In the genomic region with DNA sequence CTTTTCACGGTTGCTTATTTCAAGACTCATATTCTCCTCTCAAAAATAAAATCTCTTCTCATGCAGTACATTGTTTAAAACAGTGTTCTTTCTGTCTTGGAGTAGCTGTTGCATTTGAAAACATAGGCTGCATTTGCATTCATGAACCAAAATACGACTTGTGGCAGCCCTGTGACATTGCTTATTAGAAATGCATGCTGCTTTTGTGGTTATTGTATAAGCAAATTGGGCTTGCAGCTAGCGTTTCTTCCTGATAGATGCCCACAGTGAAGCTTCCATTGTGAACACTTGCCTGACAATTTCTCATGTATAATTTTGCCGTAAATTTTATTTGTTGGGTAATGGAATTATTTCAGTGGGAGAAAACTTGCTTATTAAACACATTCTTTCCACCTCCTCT, we compare ENCODE assay signal across 1 mouse cellular context.
TF ChIP-seq lines count a peak whose summit lies in the region.

No protein-coding gene starts in this region.

TF ChIP-seq in CH12.LX, 34 proteins besides CTCF, POLR2A, EP300 and RAD21 (continued from another document):
- TF ChIP-seq ELF1 (IDR thresholded peaks at IDR 0.05; ENCODE audit: low read depth, low read length) (no peak), MAFK (IDR thresholded peaks at IDR 0.05; ENCODE audit: insufficient replicate concordance, low read length) (no peak)
